Comparison of ENCODE assay signal across 8 mouse cellular contexts in genomic region chr11:35667428-35667827, GRCm38 (mm10).
A peak's percentile ranks its signal among the peaks of the same experiment; 100 is the strongest.
DNase-seq lines count a peak whose midpoint lies in the region; TF ChIP-seq lines count a peak whose summit lies in the region.

No protein-coding gene starts in this region.

- H3K4me3 ChIP-seq in gastrocnemius, adult 2 months, result no peak overlapping the region

- peak; percentile 58 for TF ChIP-seq CTCF in gastrocnemius, adult 2 months (IDR thresholded peaks at IDR 0.05)

- no peak overlapping the region for H3K27ac ChIP-seq in gastrocnemius, adult 2 months

- DNase-seq in gastrocnemius, adult 2 months, result peak; percentile 46
- DNase-seq in gastrocnemius, postnatal 36 days, result no peak
- peak; percentile 25 for DNase-seq in 3T3-L1 (ENCODE audit: low read depth, low spot score)
- DNase-seq in adrenal gland, postnatal 36 days, result peak; percentile 50 to 59
- DNase-seq in kidney, postnatal 14 days, result peak; percentile 9
- DNase-seq in spleen, adult 18-20 months, result no peak
- DNase-seq in layer of hippocampus, postnatal 25 days (ENCODE audit: extremely low spot score in 1 of 2, low spot score in 1 of 2), result no peak
- DNase-seq in heart, postnatal 25 days (ENCODE audit: low spot score), result no peak

- intact Hi-C loops in gastrocnemius, adult 2 months (cut with DNase I), result no loop called here
- intact Hi-C loops in gastrocnemius, postnatal 36 days (cut with DNase I), result loop anchor here (10.0 kb wide), 1 partner anchor 543 kb away; the partner anchor contains the start of gene Slit3
- intact Hi-C loops in heart, postnatal 25 days (cut with DNase I), result loop anchor here (10.0 kb wide), 2 partner anchors 783 to 823 kb away; no protein-coding TSS in a partner anchor

Comparison
In these comparisons a context has a peak if more than half of its experiments do, and no peak if none do; other contexts are left out.
1. DNase-seq: peak in gastrocnemius, adult 2 months (single experiment), 3T3-L1 (single experiment), adrenal gland, postnatal 36 days (2 of 2) and kidney, postnatal 14 days (single experiment); none in gastrocnemius, postnatal 36 days (0 of 2), spleen, adult 18-20 months (0 of 2), layer of hippocampus, postnatal 25 days (0 of 2) and heart, postnatal 25 days (single experiment).